In genomic region chr14:8346255-8346997, GRCm38 (mm10) we compare ENCODE assay signal across 7 mouse cellular contexts. TPM values are rescaled to one million over a fixed set of nuclear protein-coding genes. Genes with fewer than 3 reads are reported as not detected.
DNase-seq lines count a peak whose midpoint lies in the region; ATAC-seq and TF ChIP-seq lines count a peak whose summit lies in the region.

No protein-coding gene starts in this region.

- H3K9me3 ChIP-seq in intestine, postnatal 0 days (ENCODE audit: control insufficient read depth): no peaks in the 10 kb centered on the region
- no peaks in the 10 kb centered on the region for H3K9me3 ChIP-seq in midbrain, embryonic 15.5 days

- H3K4me3 ChIP-seq in intestine, postnatal 0 days (ENCODE audit: low read depth, low read length): no peak overlapping the region
- H3K4me3 ChIP-seq in midbrain, embryonic 15.5 days: no peak overlapping the region
- no peak overlapping the region for H3K4me3 ChIP-seq in spleen, adult 2 months (ENCODE audit: extremely low read depth, insufficient read depth, insufficient read length)

- peak; percentile 98 for TF ChIP-seq CTCF in intestine, postnatal 0 days (IDR thresholded peaks at IDR 0.05; ENCODE audit: low read depth)
- peak; percentile 88; the same call in 1 of the 2 replicates for TF ChIP-seq CTCF in spleen, adult 2 months (IDR thresholded peaks at IDR 0.05; ENCODE audit: extremely low read depth, insufficient read depth, insufficient read length, insufficient replicate concordance)

- H3K27me3 ChIP-seq in intestine, postnatal 0 days (replicated peaks; ENCODE audit: control insufficient read depth, insufficient read depth, low read length): no peaks in the 10 kb centered on the region
- H3K27me3 ChIP-seq in midbrain, embryonic 15.5 days (replicated peaks): no peaks in the 10 kb centered on the region
- no peaks in the 10 kb centered on the region for H3K27me3 ChIP-seq in spleen, adult 2 months (ENCODE audit: control insufficient read depth, insufficient read depth, low read length)

- no peak overlapping the region for H3K27ac ChIP-seq in intestine, postnatal 0 days (ENCODE audit: low read depth, low read length)
- H3K27ac ChIP-seq in midbrain, embryonic 15.5 days: no peak overlapping the region
- H3K27ac ChIP-seq in spleen, adult 2 months (ENCODE audit: insufficient read depth, low read length): no peak overlapping the region

- no peak overlapping the region for H3K9ac ChIP-seq in intestine, postnatal 0 days (ENCODE audit: low read depth, low read length)
- no peak overlapping the region for H3K9ac ChIP-seq in midbrain, embryonic 15.5 days

- no peak overlapping the region for H3K4me2 ChIP-seq in intestine, postnatal 0 days (replicated peaks; ENCODE audit: low read depth)
- H3K4me2 ChIP-seq in midbrain, embryonic 15.5 days: no peak overlapping the region

- H3K4me1 ChIP-seq in intestine, postnatal 0 days (replicated peaks; ENCODE audit: control insufficient read depth, insufficient read depth, low read length): no peaks in the 10 kb centered on the region
- H3K4me1 ChIP-seq in midbrain, embryonic 15.5 days: no peaks in the 10 kb centered on the region
- no peaks in the 10 kb centered on the region for H3K4me1 ChIP-seq in spleen, adult 2 months (ENCODE audit: control insufficient read depth, insufficient read depth, insufficient read length)

- intact Hi-C loops in left cerebral cortex, postnatal 25 days (cut with DNase I): loop anchor here (2.0 to 5.0 kb wide), 5 partner anchors 84 to 382 kb away; no protein-coding TSS in a partner anchor

- DNase-seq in adrenal gland, postnatal 10 days: peak; percentile 91
- DNase-seq in embryo, embryonic 11 days: peak; percentile 86
- DNase-seq in gastrocnemius, postnatal 4 days (ENCODE audit: low spot score in 2 of 2): peak; percentile 74 to 80
- peak; percentile 78 to 79 for DNase-seq in left cerebral cortex, postnatal 25 days (ENCODE audit: low spot score in 2 of 2)
- DNase-seq in spleen, adult 2 months (ENCODE audit: low read depth in 1 of 2, low spot score in 2 of 2): peak; percentile 32 to 74

- 25% methylated on average over 7 of the region's 7 CpGs for WGBS in intestine, postnatal 0 days
- 20% methylated on average over 7 of the region's 7 CpGs for WGBS in midbrain, embryonic 15.5 days
- WGBS in spleen, adult 2 months: 28% methylated on average over 7 of the region's 7 CpGs

- ATAC-seq in intestine, postnatal 0 days: peak; percentile 29; the same call in 1 of the 2 replicates
- peak; percentile 57 for ATAC-seq in midbrain, embryonic 15.5 days (replicated peaks)

- H3K36me3 ChIP-seq in intestine, postnatal 0 days (ENCODE audit: control insufficient read depth, insufficient read depth): no peaks in the 10 kb centered on the region
- H3K36me3 ChIP-seq in midbrain, embryonic 15.5 days (replicated peaks): no peaks in the 10 kb centered on the region
- H3K36me3 ChIP-seq in spleen, adult 2 months (ENCODE audit: control insufficient read depth, insufficient read depth, low read length): no peaks in the 10 kb centered on the region

- no peak for TF ChIP-seq POLR2A in spleen, adult 2 months (IDR thresholded peaks at IDR 0.05; ENCODE audit: low read depth, low read length)

RNA-seq across cellular contexts. Expression of gene Fam107a, which starts 28.6 kb away (rescaled TPM):
- total RNA-seq in adrenal gland, postnatal 10 days (2021): 1 to 10 TPM; 2.0 to 5.2 TPM
- 1 to 10 TPM; 1.3 to 2.2 TPM for total RNA-seq in gastrocnemius, postnatal 4 days (2021)
- 0.16 TPM in 2 replicates for polyA plus RNA-seq in intestine, postnatal 0 days (2015; fragmentation: Nextera tagmentation; extraction: Ambion mirVana)
- 100 to 1,000 TPM; 286 to 343 TPM for total RNA-seq in left cerebral cortex, postnatal 25 days (2021)
- 0.66 and 0.68 TPM in 2 replicates for polyA plus RNA-seq in midbrain, embryonic 15.5 days (2015; fragmentation: Nextera tagmentation; extraction: Ambion mirVana)
- polyA plus RNA-seq in spleen, adult 2 months (2012; rRNA removed): 0.60 and 0.85 TPM in 2 replicates

RNA-seq across cellular contexts. Expression of gene Oit1, which starts 32.1 kb away (rescaled TPM):
- total RNA-seq in adrenal gland, postnatal 10 days (2021): not detected
- total RNA-seq in gastrocnemius, postnatal 4 days (2021): not detected
- polyA plus RNA-seq in intestine, postnatal 0 days (2015; fragmentation: Nextera tagmentation; extraction: Ambion mirVana): 7.3 and 13.3 TPM in 2 replicates
- not detected for total RNA-seq in left cerebral cortex, postnatal 25 days (2021)
- not detected in 2 replicates for polyA plus RNA-seq in midbrain, embryonic 15.5 days (2015; fragmentation: Nextera tagmentation; extraction: Ambion mirVana)
- polyA plus RNA-seq in spleen, adult 2 months (2012; rRNA removed): 0.07 and 0.16 TPM in 2 replicates

Comparison
In these comparisons a context has a peak if more than half of its experiments do, and no peak if none do; other contexts are left out.
1. RNA of gene Fam107a, which starts 28.6 kb away (total RNA-seq): 286 to 343 TPM in left cerebral cortex, postnatal 25 days; 2.0 to 5.2 TPM in adrenal gland, postnatal 10 days and 1.3 to 2.2 TPM in gastrocnemius, postnatal 4 days; every median in the first group is over 10 times any median in the second.
2. Peak in every context shown above with its lines, with median percentiles within 50 percentile points of each other: DNase-seq.